Mouse (Mus musculus) layer of hippocampus, adult 9-11 months (tissue): ENCODE results near the gene Stat5a.
A peak's percentile ranks its signal among the peaks of the same experiment; 100 is the strongest.

Experiments
- DNase-seq: peaks from one replicate; pipeline ENCODE4 v3.0.0; 2022

The Stat5a gene

DNA sequence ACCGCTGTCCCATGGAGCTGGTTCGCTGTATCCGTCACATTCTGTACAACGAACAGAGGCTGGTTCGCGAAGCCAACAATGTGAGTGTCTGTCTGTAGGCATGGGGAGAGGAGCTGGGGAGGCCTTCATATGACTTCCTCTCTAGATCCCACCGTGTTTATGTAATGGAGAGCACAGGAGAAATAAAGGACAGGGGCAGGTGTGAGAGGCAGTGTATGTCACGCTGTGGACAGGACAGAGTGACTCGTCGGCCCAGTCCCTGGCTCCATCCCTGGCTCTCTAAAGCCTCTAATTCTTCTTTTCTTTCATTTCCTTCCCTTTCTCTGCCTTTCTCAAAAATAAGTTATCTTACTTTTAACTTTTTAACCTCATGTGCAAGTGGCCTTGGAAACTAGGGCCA is 4.0 kb downstream of the Stat5a start:
- no peak for DNase-seq

DNA sequence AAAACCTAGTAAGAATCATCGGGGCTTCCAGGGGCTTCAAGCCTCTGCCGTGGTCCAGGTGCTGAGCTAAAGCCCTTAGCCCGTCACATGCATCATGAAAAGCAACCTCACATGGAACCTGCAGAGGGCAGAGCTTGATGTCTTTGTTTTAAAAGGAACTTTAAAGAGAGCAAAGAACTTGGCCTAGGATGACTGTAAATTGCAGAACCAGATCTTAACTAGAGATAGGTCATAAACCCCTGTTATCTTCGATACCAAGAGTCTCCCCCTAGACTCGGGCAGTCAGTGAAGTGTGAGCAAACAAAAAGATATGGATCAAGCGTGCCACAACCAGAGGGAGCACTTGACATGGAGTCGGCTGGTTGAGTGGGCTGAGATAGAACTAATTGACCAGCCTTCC is 6.5 kb downstream of the Stat5a start:
- no peak for DNase-seq

DNA sequence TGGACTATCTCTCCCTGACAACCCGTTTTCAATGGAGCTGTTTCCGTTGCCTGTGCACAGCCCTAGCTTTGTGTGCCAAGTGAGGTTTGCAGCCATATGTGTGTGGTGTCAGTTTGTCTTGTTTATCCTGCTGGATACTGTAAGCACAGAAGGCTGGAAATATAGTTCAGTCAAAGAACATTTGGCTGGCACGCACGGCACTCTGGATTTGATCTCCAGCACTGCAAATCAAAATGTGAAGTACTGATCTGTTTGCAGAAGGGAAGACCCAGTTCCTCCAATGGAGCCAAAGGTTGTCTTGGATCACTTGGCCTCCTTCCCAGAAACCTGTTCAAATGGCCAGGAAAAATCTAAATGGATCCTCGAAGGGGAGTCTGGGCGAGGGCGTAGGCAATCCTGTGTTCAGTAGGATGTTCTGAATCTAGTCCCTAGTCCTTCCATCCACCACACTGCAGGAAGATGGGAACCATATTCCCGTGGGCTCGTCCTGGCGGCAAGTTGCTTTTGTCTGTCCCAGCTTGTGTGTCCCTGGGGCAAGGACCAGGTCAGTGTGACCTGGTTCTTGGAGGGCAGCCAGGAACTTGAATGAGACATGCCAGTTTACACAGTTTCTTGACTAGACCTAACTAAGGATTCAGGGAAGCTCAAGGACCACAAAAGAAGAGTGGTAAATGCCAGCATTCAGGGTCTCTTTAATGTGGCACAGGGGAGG is 11.3 kb downstream of the Stat5a start:
- DNase-seq: peak; percentile 78

DNA sequence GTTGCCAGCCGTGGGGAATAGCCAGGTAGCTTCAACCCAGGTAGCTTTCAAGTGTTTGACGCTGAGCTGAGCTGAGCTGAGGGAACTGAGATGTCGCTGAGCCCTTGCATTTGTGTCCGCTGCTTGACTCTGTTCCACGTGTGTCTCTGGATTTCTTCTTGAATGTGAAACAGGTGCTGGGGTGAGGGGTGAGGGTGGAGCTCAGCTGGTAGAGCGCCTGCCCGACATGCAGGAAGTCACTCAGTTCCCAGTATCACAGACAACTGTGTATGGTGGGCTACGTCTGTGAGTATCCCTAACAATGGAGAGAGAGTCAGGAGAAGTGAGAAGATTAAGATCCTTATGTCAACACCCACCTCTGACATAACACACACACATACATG is 11.8 kb downstream of the Stat5a start:
- DNase-seq: no peak

DNA sequence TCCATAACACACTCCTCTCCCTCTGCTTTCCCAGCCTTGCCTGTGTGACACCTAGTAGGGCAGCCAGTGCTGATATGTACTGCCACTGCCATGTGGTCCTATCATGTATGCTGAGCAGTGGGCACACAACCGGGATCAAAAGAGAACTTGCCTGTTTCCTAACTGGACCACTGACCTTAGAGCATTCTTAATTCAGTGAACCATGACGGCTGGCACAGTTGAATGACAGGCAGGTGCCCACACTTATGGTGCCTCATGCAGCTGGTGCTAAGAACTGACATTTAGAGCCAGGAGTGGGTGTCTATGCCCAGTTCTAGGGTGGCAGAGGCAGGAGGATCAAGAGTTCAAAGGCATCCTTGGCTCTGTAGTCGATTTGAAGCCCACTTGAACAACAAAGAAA is 16.6 kb downstream of the Stat5a start:
- no peak for DNase-seq

DNA sequence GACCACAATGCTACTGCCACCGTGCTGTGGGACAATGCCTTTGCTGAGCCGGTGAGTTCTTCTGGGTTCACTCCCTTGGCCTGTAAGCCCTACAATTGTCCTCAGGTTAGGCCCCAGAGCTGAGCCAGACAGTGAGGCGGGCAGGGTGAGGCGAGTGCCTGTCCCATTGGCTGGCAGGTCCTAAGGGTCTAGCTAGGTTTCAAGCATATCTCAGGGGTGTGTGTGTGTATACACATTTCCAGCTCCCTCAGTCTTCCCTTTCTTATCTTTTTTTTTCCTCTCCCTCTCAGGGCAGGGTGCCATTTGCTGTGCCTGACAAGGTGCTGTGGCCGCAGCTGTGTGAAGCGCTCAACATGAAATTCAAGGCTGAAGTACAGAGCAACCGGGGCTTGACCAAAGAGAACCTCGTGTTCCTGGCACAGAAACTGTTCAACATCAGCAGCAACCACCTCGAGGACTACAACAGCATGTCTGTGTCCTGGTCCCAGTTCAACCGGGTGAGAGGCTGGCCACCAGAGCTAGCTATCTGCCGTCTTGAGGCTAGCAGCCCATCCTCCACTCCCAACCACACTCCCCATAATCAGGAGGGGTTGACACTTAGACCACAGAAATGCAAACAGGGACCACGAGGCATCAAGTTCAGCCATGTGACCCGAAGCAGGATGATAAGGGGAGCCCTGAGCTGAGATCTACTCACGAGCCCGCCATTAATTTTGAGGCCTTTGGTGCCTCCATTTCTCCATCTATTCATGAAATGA is 20.3 kb downstream of the Stat5a start:
- DNase-seq: no peak

DNA sequence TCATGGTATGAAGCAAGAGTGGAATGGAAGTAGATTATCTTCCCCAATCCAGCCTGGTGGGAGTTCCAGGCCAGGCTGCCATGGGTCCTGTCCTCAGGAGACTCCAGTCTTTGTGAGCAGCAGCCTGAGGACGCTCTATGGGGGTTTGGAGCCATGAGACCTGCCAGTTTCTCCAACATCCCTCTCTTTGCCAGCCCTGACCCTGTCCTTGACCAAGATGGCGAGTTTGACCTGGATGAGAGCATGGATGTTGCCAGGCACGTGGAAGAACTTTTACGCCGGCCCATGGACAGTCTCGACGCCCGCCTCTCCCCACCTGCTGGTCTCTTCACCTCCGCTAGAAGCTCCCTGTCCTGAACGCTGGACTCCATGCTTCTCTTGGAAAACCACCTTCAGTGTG is 24.5 kb downstream of the Stat5a start:
- DNase-seq: no peak

DNA sequence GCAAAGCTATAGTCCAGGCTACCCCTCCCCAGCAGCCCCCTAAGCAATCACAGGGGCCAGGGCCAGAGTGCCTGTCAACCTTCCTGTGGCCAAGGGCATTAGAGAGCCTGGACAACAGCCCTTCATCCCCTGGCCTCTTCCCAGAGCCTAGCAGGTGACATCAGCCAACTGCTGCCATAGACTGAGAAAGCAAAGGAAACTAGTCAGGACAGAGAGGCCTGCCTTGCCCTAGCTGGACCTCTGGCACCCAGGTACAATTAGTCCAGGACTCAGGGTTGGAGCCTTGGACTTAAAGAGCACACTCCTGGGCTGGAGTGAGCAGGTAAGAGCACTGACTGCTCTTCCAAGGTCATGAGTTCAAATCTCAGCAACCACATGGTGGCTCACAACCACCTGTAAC is 26.3 kb downstream of the Stat5a start:
- no peak for DNase-seq

DNA sequence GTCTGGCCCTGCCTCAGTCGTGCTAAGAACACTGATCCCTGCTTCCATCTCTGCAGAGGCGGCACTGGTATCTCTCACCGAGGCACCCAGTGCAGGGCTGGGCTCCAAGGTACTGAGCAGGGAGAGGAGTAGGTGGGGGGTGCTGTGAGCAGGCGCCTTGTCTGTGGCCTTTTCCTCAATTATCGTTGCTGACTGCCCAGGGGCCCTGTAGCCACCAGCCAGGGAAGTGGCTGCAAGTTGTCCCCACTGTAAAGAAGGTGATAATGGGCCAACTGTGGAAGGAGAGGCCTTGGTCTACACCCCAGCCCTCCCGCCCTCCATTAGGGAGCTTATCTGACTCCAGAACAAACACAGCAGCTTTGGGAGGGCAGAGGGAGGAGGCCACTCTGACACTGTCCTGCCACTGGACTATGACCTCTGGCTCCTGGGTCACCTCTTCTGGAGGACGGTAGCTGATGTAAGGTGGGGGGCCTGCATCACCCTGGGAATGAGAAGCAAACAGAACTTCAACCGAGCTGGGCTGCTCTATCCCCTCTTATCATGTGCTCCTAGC is 27.1 kb downstream of the Stat5a start:
- DNase-seq: no peak

DNA sequence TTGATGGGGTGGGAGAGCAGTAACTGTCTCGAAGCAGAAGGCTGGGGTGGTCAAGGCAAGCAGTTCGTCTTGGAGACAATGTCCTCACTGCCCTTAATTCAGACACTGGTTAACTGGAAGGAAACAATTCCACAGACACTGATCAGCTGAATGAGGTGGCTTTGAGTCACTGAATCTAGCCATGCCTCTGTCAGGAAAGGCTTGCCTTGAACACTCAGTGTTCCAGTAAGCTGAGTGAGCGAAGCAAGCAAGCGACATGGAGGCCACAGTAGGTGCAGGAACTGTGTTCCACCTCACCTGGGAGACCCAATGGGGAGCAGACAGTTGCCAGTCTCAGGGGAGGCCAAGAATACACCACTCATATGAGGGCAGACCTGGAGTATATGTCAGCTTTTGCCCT is 28.1 kb downstream of the Stat5a start:
- DNase-seq: no peak

DNA sequence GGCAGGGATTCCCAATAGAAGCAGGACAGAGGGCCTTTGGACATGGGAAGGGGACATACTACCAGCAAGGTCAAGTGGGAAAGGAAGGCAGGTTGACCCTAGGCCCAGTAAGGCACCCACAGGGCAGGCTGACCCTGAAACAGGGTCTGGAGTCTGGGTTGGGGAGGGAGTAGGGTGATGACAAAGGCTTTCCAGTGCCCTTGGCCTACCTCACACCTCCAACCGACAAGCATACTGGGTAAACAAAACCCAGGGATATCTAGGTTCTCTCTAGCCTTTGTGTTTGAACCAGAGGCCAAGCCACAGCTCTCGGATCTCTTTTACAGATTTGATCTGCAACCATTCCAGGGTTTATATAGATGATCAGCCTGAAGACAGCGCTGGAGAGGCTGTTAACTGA is 28.6 kb downstream of the Stat5a start:
- DNase-seq: no peak

DNA sequence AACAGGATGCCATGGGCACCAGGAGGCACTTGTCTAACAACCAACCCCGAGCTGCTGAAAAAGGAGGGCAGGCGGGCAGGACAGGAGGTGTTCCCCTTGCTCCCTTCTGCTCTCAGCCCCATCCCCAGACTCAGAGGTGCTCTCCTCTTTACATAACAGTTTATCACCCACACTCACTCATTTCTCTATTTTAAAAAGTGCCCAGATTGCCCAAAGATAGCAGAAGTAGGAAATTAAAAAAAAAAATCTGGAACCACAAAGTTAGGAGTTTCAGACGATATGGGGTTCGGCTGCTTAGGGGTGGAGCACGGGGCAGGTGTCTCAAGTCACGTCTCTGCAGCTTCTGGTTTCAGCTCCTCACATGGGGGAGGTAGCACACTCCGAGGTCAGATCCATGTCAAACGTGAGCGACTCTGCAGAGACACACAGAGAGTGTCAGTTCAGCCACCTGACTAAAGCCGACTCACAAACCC is 29.2 kb downstream of the Stat5a start:
- DNase-seq: no peak

DNA sequence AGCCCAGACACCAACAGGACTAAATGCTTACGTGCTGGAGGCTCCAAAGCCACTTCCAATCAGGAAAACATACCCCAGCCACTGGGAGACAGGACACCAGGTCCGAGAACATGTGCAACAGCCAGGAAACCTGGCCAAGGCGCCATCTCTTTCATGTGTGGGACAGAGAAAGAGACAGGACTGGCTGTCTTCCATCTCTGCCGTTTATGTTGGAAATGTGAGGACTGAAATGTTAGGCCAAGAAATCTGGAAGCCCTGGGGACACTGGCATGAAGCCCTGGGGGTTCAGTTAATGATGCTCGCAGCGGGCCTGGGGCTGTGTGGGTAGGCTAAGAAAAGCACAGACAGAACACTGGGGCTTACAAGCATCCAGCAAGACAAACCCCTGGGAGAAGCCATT is 31.3 kb downstream of the Stat5a start:
- DNase-seq: no peak

DNA sequence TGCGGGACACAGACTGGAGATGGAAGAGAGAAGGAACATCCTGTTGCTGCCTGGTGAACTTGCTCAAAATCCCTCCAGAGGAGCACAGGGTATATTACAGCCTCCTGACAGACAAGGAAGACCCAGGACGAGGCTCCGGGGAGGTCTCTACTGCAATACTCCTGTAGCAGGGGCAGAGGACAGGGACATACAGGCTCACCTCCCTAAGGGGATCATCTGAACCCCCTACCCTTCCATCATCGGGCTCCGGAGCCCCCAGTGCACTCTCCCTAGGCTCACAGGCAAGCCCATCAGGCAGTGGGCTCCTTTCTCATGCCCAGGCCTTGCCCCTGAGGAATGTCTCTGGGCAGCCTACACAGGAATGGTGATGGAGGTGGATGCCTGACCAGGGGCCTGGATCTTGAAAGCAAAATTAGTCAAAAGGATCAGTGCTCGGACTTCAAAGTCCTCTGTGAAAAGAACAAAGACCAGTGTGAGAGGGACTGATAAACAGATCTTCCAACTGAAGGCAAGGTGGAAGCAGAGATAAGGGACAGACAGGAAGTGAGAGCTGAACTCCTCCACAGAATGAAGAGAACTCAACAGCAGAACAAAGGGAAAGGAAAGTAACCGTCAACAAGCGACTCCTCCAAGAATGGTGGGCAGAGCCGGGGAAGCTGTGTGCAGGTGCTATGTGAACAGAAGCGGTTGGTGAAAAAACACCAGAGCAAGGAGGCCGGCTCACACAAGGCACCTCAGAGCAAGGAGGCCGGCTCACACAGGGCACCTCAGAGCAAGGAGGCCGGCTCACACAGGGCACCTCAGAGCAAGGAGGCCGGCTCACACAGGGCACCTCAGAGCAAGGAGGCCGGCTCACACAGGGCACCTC is 32.3 kb downstream of the Stat5a start:
- no peak for DNase-seq

DNA sequence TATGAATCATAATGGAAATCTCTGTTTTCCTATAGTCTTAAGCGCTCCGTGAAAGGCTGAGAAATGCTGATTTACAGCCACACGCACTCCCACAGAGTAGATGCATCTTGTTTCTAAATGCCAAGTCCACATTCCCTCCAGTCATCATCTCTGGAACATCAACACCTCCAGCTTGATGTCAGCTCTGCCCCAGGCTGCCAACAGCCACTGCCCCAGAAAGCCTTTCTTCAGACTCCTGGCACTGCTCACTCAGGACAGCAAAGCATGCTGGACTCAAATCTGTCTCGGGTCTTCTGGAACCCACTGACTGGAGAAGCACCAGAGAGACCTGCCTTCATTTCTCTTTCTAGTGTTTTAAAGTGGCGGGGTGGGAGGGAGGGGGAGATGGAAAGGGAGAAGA is 33.3 kb downstream of the Stat5a start:
- DNase-seq: no peak

DNA sequence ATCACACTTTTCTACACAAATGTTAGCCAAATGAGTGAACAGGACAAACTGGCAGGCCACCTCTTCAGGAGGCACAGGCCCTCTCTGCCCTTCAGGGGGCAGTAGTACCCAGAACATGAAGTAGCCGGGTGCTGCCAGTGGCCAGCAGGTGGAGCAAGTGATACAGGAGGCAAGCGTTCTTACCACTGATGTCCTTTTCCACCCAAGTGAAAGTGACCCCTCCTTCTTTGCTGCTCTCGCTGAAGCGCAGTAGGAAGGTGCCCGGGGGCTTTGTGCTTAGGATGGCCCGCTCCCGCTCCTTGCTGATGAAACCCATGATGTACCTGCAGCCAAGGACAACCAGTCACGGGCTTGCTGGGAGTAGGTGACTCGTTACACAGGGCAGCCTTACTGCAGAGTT is 34.3 kb downstream of the Stat5a start:
- peak; percentile 88 for DNase-seq

DNA sequence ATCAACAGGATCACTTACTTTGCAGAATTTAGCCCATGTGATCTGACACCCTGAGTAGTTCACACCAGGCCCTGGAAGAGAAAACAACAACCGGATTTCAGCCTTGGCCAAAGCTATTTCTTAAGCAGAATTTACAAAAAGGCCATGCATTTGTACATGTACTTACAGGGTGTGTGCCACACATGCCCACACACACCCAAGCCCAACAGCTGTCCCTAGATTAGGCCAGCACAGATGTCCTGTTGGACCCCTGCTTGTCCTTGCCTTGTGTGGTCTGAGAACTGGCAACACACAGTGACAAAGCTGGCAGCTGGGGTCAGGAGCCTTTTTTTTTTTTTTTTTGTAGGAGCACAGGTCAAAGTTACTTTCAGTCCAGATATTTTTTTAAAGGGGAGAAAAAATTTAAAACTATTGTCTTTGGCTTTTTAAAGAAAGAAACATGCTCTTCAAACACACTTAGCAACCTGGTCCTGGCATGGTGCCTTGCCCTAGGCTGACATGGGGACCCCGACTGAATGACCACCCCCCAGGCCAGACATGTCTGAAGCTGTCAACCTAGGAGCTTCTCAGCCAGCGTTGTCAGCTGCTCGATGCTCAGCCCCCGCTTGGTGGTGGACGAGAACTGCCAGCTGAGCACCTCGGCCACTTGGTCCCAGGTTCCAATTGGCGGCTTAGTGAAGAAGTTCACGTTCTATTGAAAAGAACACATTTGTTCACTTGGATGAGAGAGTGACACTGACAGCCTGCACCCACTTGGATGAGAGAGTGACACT is 35.2 kb downstream of the Stat5a start:
- no peak for DNase-seq

DNA sequence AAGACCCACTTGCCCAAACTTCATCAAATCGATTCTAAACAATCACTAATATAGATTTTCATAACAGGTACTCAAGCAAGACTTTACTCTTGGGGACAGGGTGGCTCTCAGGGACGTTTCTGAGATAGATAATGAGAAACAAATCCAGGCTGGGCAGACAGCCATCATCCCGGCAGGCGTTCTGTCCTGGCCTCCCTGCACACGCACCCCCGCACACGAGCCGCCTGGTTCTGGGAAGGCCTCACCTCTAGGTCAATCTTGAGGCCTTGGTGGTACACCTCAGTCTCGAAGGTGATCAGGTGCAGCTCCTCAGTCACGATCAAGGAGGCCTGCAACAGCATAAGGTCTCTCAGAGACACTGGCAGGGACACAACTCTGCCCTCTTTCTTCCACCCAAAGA is 36.9 kb downstream of the Stat5a start:
- no peak for DNase-seq

DNA sequence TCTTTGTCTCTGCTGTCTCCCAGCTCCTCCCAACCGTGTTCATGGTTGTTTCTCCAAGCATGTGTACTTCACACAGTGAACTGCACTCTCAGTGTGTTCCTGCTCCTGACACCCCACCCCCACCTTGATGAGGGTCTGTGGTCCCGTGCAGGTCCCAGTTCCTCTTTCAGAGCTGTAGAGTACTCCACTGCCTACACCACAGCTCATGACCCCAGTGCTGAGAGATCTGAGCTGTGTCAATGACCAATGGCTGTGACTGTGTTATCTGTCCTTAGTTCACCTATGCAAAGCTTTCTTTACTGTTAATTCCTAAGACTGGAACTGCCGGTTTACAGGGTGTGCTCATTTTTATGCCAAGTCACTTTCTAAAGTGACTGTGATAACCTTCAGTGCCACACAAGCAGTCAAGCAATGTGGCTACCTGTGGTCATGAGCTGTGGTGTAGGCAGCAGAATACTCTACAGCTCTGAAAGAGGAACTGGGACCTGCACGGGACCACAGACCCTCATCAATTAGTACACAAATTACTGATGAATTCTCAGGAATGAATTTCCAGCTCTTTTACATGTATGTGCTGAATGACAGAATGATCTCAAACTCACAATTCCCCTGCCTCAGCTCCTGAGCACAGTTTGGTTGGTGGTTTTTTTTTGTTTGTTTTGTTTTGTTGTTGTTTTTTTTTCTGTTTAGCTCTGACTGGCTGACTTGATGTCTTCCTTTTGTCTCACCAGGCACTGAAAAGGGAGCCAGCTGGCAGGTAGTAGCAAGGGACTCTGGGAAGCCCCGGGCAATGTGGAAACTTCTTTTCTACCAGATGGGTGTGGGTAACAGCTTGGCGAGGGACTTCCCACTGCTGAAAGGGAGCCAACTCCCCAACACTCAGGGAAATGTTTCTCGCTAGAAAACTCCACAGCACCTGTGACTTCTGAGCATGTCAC is 38.4 kb downstream of the Stat5a start:
- DNase-seq: peak; percentile 70

DNA sequence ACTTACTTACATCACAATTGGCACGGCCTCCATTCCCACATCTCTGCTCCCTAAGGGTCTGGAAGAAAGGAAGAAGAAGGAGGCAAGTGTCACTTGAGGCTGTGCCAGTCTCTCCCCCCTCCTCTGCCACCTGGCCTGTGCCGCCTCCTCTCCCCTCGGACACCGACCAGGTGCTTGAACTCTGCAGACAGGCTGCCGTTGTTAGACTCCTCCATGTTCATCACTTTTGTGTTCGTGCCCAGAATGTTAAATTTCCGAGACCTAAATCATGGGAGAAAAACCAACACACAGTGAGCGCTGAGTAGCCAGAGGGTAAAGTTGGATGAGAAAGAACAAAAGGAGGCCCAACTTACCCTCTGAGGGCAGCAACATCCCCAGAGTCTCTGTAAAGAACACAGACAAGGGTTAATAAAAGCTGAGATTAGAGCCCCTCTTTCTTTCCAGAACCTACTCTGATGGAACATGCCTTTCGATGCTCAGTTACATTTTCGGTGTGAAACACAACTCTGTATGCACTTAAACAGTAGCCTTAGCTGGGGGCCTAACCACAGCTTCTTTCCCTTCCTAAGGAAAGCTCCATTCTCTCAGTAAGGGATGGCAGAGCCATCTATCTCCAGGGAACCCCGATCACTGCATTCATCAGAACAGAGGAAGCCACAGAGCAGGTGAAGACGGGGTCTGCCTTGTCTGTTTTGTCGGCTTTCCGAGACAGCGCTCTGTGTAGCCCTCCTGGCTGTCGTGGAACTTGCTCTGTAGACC is 39.5 kb downstream of the Stat5a start:
- DNase-seq: no peak
